Mouse (Mus musculus) ovary, postnatal 10 days (tissue): ENCODE measurements around the gene Reep6.

Experiments
- DNase-seq: peaks from one replicate; pipeline ENCODE4 v3.0.0; 2022; ENCODE audit warnings: low spot score

Gene Reep6

GRCm38 (mm10) chr10:80301256-80302081, 28.3 kb upstream of the Reep6 start:
- no peak for DNase-seq

DNA sequence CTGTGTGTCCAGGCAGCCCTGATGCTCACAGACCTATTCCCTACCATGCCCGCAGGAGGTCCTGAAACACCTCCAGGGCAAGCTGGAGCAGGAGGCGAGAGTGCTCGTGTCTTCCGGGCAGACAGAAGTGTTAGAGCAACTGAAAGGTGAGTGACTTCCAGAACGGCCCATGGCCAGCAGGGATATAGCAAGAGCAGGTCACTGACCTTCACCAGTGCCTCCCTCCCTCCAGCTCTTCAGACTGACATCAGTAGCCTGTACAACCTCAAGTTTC, 27.7 kb upstream of the Reep6 start:
- no peak for DNase-seq

DNA sequence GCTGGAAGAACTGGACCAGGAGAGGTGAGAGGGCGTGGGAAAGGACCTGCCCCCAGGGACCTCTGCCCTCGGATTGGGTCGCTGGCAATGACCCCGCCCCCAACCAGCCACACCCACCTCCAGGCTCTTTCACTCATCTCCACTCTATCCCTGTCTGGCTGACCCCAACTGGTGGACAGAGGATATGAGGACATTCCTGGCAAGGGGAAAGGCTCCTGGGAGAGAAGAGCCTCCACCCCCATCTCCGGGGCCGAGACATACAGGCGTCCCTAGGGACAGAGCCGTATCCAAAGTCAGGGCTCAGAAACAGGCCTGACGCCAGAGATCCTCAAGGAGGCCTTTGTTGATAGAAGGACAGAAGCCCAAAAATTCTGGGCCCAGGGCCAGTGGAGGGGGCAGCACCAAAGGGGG, 27.3 kb upstream of the Reep6 start:
- DNase-seq: no peak

- no peak for DNase-seq
Measured at GRCm38 (mm10) chr10:80304458-80304857, 25.3 kb upstream of the Reep6 start.

DNA sequence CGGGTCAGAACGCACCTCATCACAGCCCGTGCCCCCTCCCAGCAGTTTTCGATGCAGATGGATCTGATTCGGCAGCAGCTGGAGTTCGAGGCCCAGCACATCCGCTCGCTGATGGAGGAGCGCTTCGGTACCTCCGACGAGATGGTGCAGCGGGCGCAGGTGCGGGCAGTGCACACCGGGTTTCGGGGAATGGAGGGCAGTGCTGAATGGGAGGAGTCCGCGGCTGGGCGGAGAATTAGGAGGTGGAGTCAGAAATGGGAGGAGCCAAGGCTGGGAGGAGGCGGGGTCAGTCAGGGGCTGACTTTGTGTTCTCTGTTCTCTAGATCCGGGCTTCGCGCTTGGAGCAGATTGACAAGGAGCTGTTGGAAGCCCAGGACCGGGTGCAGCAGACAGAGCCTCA, 24.9 kb upstream of the Reep6 start:
- no peak for DNase-seq

DNA sequence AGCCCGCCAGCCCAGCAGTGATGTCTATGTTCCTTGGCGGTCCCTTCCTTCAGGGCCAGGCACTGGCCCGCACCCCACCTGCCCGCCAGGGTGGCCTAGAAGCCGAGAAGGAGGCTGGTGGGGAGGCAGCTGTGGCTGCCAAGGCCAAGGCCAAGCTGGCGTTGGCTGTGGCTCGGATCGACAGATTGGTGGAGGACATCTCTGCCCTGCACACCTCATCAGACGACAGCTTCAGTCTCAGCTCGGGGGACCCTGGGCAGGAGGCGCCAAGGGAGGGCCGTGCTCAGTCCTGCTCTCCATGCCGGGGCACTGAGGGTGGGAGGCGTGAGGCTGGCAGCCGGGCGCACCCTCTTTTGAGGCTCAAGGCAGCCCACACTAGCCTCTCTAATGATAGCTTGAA, 18.2 kb upstream of the Reep6 start:
- DNase-seq: no peak

DNA sequence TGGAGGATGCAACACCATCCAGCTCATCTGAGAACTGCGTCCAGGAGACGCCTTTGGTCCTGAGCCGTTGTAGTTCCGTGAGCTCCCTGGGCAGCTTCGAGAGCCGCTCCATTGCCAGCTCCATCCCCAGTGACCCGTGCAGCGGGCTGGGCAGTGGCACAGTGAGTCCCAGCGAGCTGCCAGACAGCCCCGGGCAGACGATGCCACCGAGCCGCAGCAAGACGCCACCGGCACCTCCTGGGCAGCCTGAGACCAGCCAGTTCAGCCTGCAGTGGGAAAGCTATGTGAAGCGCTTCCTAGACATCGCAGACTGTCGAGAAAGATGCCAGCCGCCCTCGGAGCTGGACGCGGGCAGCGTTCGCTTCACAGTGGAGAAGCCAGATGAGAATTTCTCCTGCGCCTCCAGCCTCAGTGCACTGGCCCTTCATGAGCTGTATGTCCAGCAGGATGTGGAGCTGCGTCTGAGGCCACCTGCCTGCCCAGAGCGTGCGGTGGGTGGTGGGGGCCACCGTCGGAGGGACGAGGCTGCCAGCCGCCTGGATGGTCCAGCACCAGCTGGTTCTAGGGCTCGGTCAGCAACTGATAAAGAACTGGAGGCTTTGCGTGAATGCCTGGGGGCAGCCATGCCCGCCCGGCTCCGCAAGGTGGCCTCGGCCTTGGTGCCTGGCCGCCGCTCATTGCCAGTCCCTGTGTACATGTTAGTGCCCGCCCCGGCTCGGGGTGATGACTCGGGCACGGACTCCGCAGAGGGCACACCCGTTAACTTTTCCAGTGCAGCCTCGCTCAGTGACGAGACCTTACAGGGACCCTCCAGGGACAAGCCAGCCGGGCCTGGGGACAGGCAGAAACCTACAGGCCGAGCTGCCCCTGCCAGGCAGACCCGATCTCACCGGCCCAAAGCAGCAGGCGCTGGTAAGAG, 16.9 kb upstream of the Reep6 start:
- no peak for DNase-seq

GRCm38 (mm10) chr10:80313627-80314201, 16.0 kb upstream of the Reep6 start:
- DNase-seq: no peak

- DNase-seq: no peak
Measured at GRCm38 (mm10) chr10:80314494-80315001, 15.2 kb upstream of the Reep6 start.

DNA sequence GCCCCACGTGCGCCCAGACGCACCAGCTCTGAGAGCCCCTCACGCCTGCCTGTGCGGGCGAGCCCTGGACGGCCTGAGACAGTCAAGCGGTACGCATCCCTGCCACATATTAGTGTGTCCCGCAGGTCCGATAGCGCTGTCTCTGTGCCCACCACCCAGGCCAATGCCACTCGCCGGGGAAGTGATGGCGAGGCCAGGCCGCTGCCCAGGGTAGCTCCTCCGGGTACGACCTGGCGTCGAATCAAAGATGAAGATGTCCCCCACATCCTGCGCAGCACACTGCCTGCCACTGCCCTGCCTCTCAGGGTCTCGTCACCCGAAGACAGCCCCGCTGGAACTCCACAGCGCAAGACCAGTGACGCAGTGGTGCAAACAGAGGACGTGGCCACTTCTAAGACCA, 14.4 kb upstream of the Reep6 start:
- DNase-seq: no peak

GRCm38 (mm10) chr10:80316359-80316781, 13.4 kb upstream of the Reep6 start:
- no peak for DNase-seq

DNA sequence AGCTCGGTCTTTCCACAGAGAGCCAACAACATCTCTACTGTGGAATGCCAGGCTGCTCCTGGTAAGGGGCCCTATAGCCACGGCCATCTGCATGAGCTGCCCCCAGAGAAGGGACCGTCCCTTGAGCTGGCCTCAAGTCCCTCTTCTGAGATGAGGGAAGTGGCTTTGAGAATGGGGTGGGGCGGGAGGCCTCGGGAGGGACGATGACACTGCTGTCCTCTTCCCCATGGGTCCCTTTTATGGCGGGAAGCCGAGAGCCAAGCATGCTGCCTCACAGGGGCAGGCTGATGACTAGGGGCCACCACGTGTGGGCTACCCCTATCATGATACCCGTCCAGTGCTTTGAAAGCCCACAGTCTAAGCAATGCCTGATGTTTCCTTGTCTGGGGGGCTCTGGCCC, 12.7 kb upstream of the Reep6 start:
- DNase-seq: no peak

DNA sequence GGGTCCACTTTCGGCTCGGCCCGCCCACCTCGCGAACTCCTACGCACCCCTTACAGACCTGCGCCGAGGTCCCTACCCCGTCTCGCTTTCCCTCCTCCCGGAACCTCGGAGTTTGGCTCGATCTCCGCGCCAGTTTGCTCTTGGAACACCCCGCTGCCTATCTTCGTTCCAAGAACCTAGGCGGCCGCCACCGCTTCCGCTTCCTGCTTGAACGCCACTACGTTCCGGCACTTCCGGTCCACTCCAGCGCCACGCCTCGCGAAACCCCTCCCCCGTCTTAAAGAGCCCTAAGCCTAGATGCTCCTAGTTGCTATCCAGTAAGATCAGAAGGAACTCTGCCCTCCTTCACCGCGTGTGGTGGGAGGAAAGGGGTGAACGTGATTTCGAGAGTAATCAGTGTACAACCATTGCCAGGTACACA, 9.4 kb upstream of the Reep6 start, which contains the start of gene 2310011J03Rik:
Gene 2310011J03Rik (minus strand): TSS at position 198 of the 421 bp plus-strand sequence.
- DNase-seq: peak; percentile 78

GRCm38 (mm10) chr10:80321014-80321669, 8.6 kb upstream of the Reep6 start:
- no peak for DNase-seq

GRCm38 (mm10) chr10:80321670-80322581, 7.8 kb upstream of the Reep6 start:
- DNase-seq: no peak

DNA sequence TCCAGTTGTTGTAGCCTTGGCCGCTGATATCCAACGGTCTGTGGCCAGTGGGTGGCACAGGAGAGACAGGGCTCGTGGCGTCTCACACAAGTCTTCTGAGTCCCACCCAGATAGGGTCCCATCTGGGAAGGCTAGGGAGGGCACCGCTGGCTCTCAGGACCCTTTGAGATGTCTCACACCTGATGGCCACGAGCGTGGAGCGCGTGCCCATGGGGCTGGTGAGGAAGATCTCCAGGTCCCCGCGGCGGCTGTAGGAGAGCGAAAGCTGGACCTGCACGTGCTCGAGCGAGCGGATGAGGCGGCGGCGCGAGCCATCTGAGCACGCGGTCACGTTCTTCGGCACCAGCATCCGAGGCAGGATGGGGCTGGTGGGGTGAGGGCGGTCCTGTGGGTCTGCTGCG, 6.9 kb upstream of the Reep6 start:
- DNase-seq: no peak

GRCm38 (mm10) chr10:80323261-80324119, 6.3 kb upstream of the Reep6 start:
- DNase-seq: no peak

- no peak for DNase-seq
Measured at GRCm38 (mm10) chr10:80324120-80325037, 5.4 kb upstream of the Reep6 start.

GRCm38 (mm10) chr10:80325045-80325444, 4.7 kb upstream of the Reep6 start:
- DNase-seq: no peak
